Mouse (Mus musculus) testis, adult 2 months (tissue): ENCODE data around the gene Cpe.

Experiments used
- CTCF ChIP-seq: fragments of 200-500 bp; IDR thresholded peaks from 2 replicates; pipeline ENCODE4 v1.5.1; 2012; ENCODE audit warnings: low read depth, mild to moderate bottlenecking, inconsistent platforms, low read length, moderate library complexity; ENCODE audit not compliant: control insufficient read depth, insufficient read depth, insufficient replicate concordance
- POLR2A ChIP-seq: fragments of 200-500 bp; IDR thresholded peaks from 2 replicates; pipeline ENCODE4 v1.6.1; 2012; ENCODE audit warnings: low read depth, mild to moderate bottlenecking, inconsistent platforms, low read length, moderate library complexity; ENCODE audit not compliant: control insufficient read depth

DNA sequence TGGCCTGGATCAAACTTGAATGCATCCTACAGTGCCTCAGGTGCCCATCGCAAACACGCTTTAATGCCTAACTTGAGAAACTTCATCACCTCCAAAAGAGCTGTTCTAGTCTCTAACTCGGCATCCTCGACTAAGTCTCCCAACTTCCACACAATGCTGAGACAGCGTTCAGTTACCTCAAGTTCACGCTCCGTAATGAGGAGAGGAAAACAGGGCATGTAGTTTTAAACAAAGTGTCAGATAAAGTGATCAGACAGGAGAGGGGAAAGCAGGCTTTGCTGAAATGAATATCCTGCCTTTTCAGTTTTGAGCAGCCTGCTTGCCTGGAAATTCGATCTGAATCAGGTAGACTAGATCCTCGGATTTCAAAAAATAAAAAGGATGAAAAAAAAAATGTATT, 39.7 kb upstream of the Cpe start:
- TF ChIP-seq POLR2A (no peak), CTCF (no peak)
